Mouse (Mus musculus): ENCODE results near the gene Pnpla3. TPM values are rescaled to one million over a fixed set of nuclear protein-coding genes. Genes with fewer than 3 reads are reported as not detected.

The Pnpla3 gene
- total RNA-seq, 2 experiments from 2014 or later: 4.5 to 4.6 TPM

GRCm38 (mm10) chr15:84169511-84169910 is 1.9 kb downstream of the Pnpla3 start:
- DNase-seq: no peak
- intact Hi-C loops (cut with DNase I): loop anchor here (2.0 to 5.0 kb wide), 2 partner anchors 45 to 97 kb away; no protein-coding TSS in a partner anchor

- intact Hi-C loops (cut with DNase I): no loop called here
- no peak for DNase-seq
Measured at GRCm38 (mm10) chr15:84171166-84171565, 3.5 kb downstream of the Pnpla3 start.

- intact Hi-C loops (cut with DNase I): no loop called here
- no peak for DNase-seq
Measured at GRCm38 (mm10) chr15:84178733-84179132, 11.1 kb downstream of the Pnpla3 start.

GRCm38 (mm10) chr15:84182000-84182399 is 14.4 kb downstream of the Pnpla3 start:
- intact Hi-C loops (cut with DNase I): no loop called here
- no peak for DNase-seq

GRCm38 (mm10) chr15:84183967-84184366 is 16.3 kb downstream of the Pnpla3 start:
- DNase-seq: peak in 1 of 2 experiments; percentile 18
- intact Hi-C loops (cut with DNase I): no loop called here

- intact Hi-C loops (cut with DNase I): no loop called here
- no peak for DNase-seq
Measured at GRCm38 (mm10) chr15:84186196-84186595, 18.6 kb downstream of the Pnpla3 start.

- DNase-seq: no peak
- intact Hi-C loops (cut with DNase I): no loop called here
Measured at GRCm38 (mm10) chr15:84188887-84189530, 21.4 kb downstream of the Pnpla3 start.

GRCm38 (mm10) chr15:84189881-84190280 is 22.2 kb downstream of the Pnpla3 start:
- intact Hi-C loops (cut with DNase I): no loop called here
- no peak for DNase-seq

- intact Hi-C loops (cut with DNase I): no loop called here
- no peak for DNase-seq
Measured at GRCm38 (mm10) chr15:84191724-84192057, 24.1 kb downstream of the Pnpla3 start.

- intact Hi-C loops (cut with DNase I): no loop called here
- DNase-seq: peak; percentile 94 to 95
Measured at GRCm38 (mm10) chr15:84192058-84192791, 24.6 kb downstream of the Pnpla3 start, which contains the start of gene Samm50. Samm50 (plus strand) TSS chr15:84192241.

GRCm38 (mm10) chr15:84196486-84197165 is 29.0 kb downstream of the Pnpla3 start:
- DNase-seq: peak in 1 of 2 experiments; percentile 34
- intact Hi-C loops (cut with DNase I): no loop called here

GRCm38 (mm10) chr15:84207327-84207726 is 39.7 kb downstream of the Pnpla3 start:
- no peak for DNase-seq
- intact Hi-C loops (cut with DNase I): no loop called here

GRCm38 (mm10) chr15:84209517-84210412 is 42.1 kb downstream of the Pnpla3 start:
- intact Hi-C loops (cut with DNase I): loop anchor here (10.0 kb wide), 1 partner anchor 405 kb away; no protein-coding TSS in a partner anchor
- no peak for DNase-seq

GRCm38 (mm10) chr15:84210461-84210860 is 42.8 kb downstream of the Pnpla3 start:
- intact Hi-C loops (cut with DNase I): loop anchor here (10.0 kb wide), 1 partner anchor 404 kb away; no protein-coding TSS in a partner anchor
- DNase-seq: no peak

- intact Hi-C loops (cut with DNase I): loop anchor here (10.0 kb wide), 1 partner anchor 404 kb away; no protein-coding TSS in a partner anchor
- no peak for DNase-seq
Measured at GRCm38 (mm10) chr15:84210941-84211340, 43.3 kb downstream of the Pnpla3 start.

GRCm38 (mm10) chr15:84211564-84211963 is 43.9 kb downstream of the Pnpla3 start:
- intact Hi-C loops (cut with DNase I): loop anchor here (10.0 kb wide), 1 partner anchor 403 kb away; no protein-coding TSS in a partner anchor

GRCm38 (mm10) chr15:84212031-84212755 is 44.6 kb downstream of the Pnpla3 start:
- DNase-seq: peak; percentile 89 to 96
- intact Hi-C loops (cut with DNase I): loop anchor here (1.0 to 10.0 kb wide), 2 partner anchors 403 to 419 kb away; no protein-coding TSS in a partner anchor

More at GRCm38 (mm10) chr15:84211564-84211963, 43.9 kb downstream of the Pnpla3 start:
- DNase-seq: no peak

- intact Hi-C loops (cut with DNase I): loop anchor here (1.0 to 10.0 kb wide), 2 partner anchors 402 to 419 kb away; no protein-coding TSS in a partner anchor
Measured at GRCm38 (mm10) chr15:84212756-84213105, 45.1 kb downstream of the Pnpla3 start.

GRCm38 (mm10) chr15:84213162-84213739 is 45.6 kb downstream of the Pnpla3 start:
- no peak for DNase-seq
- intact Hi-C loops (cut with DNase I): loop anchor here (10.0 kb wide), 1 partner anchor 402 kb away; no protein-coding TSS in a partner anchor

More at GRCm38 (mm10) chr15:84212756-84213105, 45.1 kb downstream of the Pnpla3 start:
- peak; percentile 82 to 83 for DNase-seq

All from heart, postnatal 10 days (tissue).